Mouse (Mus musculus) heart, postnatal 14 days (tissue): ENCODE measurements around the gene Aak1. TPM values are rescaled to one million over a fixed set of nuclear protein-coding genes. Genes with fewer than 3 reads are reported as not detected.

Experiments
- DNase-seq, 2 experiments: peaks; one replicate each; pipeline ENCODE4 v3.0.0; 2021 to 2022
- intact Hi-C: fragments of 180-260 bp; cut with DNase I; formaldehyde crosslinking; loops from one replicate; pipeline ENCODE4 v1.15.1; 2025
- long read RNA-seq, 2 experiments: library from polyadenylated mRNA; stranded (forward); transcript quantifications; one replicate each; pipeline ENCODE4 v2.0.0; 2021
- total RNA-seq, 2 experiments: library from RNA; stranded (reverse); gene quantifications; 2 replicates each; pipeline ENCODE4 v1.2.3; 2021

Aak1 gene
- 100 to 1,000 TPM in 1 of 2 experiments, 10 to 100 TPM in 1; 89.4 to 100 TPM for total RNA-seq
- long read RNA-seq, experiment 1, partial matches to known transcripts: 0 of 9 reads
- long read RNA-seq, experiment 1, other reads (novel, unspliced or antisense): 9 of 9 reads
- long read RNA-seq, experiment 2, partial matches to known transcripts: 0 of 6 reads
- long read RNA-seq, experiment 2, other reads (novel, unspliced or antisense): 6 of 6 reads

GRCm38 (mm10) chr6:86848915-86849644 is at the start of gene Aak1:
TSS of gene Aak1 (plus strand) at chr6:86849517.
- DNase-seq: peak; percentile 95
- intact Hi-C loops: loop anchor here (2.0 kb wide), 1 partner anchor 14 kb away; no protein-coding TSS in a partner anchor

GRCm38 (mm10) chr6:86800467-86800866 is 48.9 kb upstream of the Aak1 start:
- DNase-seq: no peak
- intact Hi-C loops: no loop called here

GRCm38 (mm10) chr6:86801431-86801830 is 47.9 kb upstream of the Aak1 start:
- intact Hi-C loops: no loop called here
- DNase-seq: no peak

GRCm38 (mm10) chr6:86804646-86805045 is 44.7 kb upstream of the Aak1 start:
- intact Hi-C loops: no loop called here
- DNase-seq: no peak

GRCm38 (mm10) chr6:86806455-86807086 is 42.7 kb upstream of the Aak1 start:
- intact Hi-C loops: loop anchor here (1.0 kb wide), 1 partner anchor 59 kb away; no protein-coding TSS in a partner anchor
- peak; percentile 69 to 79 for DNase-seq

GRCm38 (mm10) chr6:86812919-86813318 is 36.4 kb upstream of the Aak1 start:
- intact Hi-C loops: loop anchor here (5.0 kb wide), 1 partner anchor 189 kb away; no protein-coding TSS in a partner anchor
- no peak for DNase-seq

- intact Hi-C loops: loop anchor here (5.0 kb wide), 1 partner anchor 189 kb away; no protein-coding TSS in a partner anchor
- peak; percentile 69 to 78 for DNase-seq
These were observed 36.0 kb upstream of the Aak1 start for GRCm38 (mm10) chr6:86813341-86813740.

GRCm38 (mm10) chr6:86814926-86815325 is 34.4 kb upstream of the Aak1 start:
- intact Hi-C loops: loop anchor here (1.0 to 5.0 kb wide), 2 partner anchors 107 to 187 kb away; no protein-coding TSS in a partner anchor

GRCm38 (mm10) chr6:86815436-86815835 is 33.9 kb upstream of the Aak1 start:
- intact Hi-C loops: no loop called here
- peak in 1 of 2 experiments; percentile 6 for DNase-seq

More at GRCm38 (mm10) chr6:86814926-86815325, 34.4 kb upstream of the Aak1 start:
- DNase-seq: no peak

GRCm38 (mm10) chr6:86816586-86816985 is 32.7 kb upstream of the Aak1 start:
- peak; percentile 29 to 57 for DNase-seq
- intact Hi-C loops: no loop called here

- intact Hi-C loops: loop anchor here (1.0 kb wide), 1 partner anchor 32 kb away; no protein-coding TSS in a partner anchor
- no peak for DNase-seq
These were observed 30.4 kb upstream of the Aak1 start for GRCm38 (mm10) chr6:86818914-86819313.

GRCm38 (mm10) chr6:86819926-86820325 is 29.4 kb upstream of the Aak1 start:
- DNase-seq: no peak
- intact Hi-C loops: no loop called here

GRCm38 (mm10) chr6:86820690-86821089 is 28.6 kb upstream of the Aak1 start:
- no peak for DNase-seq
- intact Hi-C loops: no loop called here

GRCm38 (mm10) chr6:86822285-86823050 is 26.8 kb upstream of the Aak1 start:
- intact Hi-C loops: no loop called here

GRCm38 (mm10) chr6:86823051-86823431 is 26.3 kb upstream of the Aak1 start:
- intact Hi-C loops: no loop called here
- DNase-seq: no peak

More at GRCm38 (mm10) chr6:86822285-86823050, 26.8 kb upstream of the Aak1 start:
- DNase-seq: peak; percentile 44 to 45

- DNase-seq: peak; percentile 62
- intact Hi-C loops: no loop called here
These were observed 25.5 kb upstream of the Aak1 start for GRCm38 (mm10) chr6:86823824-86824223.

- DNase-seq: no peak
- intact Hi-C loops: no loop called here
These were observed 24.9 kb upstream of the Aak1 start for GRCm38 (mm10) chr6:86824401-86824800.

- intact Hi-C loops: no loop called here
- no peak for DNase-seq
These were observed 21.9 kb upstream of the Aak1 start for GRCm38 (mm10) chr6:86827432-86827831.

GRCm38 (mm10) chr6:86829768-86830167 is 19.5 kb upstream of the Aak1 start:
- no peak for DNase-seq
- intact Hi-C loops: no loop called here
